Mouse (Mus musculus): ENCODE results near the gene Senp3. TPM values are rescaled to one million over a fixed set of nuclear protein-coding genes. Genes with fewer than 3 reads are reported as not detected.
A peak's percentile ranks its signal among the peaks of the same experiment; 100 is the strongest.

Gene Senp3
- polyA plus RNA-seq, 1 experiment from 2014 or later, result 95.2 TPM

DNA sequence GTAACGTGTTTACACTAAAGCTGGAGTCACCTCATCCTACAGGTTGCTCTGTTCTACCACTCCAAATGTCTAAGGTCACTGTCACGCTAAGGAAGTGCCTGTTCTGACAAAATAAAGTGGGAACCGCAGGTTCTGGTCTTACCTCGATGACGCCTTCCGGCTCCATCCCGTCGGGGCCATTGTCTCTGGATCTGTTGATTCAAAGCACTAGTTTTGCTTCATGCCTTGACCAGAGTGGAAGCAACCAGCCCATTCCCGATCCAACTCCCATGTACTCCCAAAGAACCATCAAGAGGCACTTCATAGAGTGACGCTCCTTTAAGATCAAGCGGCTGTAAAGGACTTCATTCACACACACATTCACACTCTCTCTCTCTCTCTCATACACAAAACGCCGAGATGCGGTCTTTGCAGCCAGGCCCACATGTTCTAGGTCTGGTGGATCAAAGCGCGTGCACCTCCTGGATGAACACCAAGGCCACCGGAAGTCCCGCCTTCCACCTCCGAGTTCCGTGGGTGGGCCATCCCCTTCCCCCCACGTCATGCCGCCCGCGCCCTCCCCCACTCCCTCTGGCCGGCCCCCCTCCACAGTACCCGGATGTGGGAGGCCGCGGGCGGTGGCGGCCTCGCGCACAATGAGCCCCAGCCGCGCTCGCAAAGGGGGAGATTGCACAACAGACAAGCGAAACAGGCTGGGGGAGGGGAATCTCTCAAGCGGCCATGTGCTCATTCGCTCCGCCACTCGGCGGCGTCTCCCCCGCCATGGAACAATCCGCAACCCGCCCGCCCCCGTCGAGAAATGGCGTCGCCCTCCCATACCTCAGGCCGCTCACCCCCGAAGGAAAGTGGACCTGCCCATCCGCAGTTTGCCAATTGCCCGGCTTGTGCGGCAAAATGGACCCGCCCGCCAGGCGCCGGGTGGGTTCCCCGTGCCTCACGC lies 10.8 kb downstream of the Senp3 start:
- Histone ChIP-seq H3K36me3 (peaks cover 84% of the 10 kb centered on the region), H3K4me3 (replicated peaks) (peak overlapping the region; percentile 100), H3K27ac (peak overlapping the region; percentile 97), H3K9ac (peak overlapping the region; percentile 100), H3K9me3 (replicated peaks) (no peaks in the 10 kb centered on the region), H3K4me1 (peaks cover 36% of the 10 kb centered on the region), H3K27me3 (no peaks in the 10 kb centered on the region), H3K4me2 (peak overlapping the region; percentile 70)
- peak; percentile 61 for ATAC-seq (replicated peaks; ENCODE audit: low FRiP score)
- whole genome bisulfite sequencing, result under 1% methylated on average over 50 of the region's 61 CpGs

DNA sequence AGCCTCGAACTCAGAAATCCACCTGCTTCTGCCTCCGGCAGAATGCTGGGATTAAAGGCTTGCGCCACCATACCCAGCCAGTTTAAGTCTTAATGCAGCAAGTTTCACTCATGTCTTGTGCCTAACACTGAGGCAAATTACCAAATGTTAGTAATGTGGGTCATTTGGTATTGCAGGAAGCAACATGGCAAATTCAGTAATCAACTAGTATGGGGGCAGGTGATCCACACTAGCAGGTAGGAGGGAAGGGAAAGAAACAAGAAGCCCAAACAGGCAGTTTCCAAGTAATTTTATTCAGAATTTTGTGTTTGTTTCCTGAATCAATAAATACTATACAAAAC lies 15.2 kb downstream of the Senp3 start:
- ATAC-seq (replicated peaks; ENCODE audit: low FRiP score), result no peak

DNA sequence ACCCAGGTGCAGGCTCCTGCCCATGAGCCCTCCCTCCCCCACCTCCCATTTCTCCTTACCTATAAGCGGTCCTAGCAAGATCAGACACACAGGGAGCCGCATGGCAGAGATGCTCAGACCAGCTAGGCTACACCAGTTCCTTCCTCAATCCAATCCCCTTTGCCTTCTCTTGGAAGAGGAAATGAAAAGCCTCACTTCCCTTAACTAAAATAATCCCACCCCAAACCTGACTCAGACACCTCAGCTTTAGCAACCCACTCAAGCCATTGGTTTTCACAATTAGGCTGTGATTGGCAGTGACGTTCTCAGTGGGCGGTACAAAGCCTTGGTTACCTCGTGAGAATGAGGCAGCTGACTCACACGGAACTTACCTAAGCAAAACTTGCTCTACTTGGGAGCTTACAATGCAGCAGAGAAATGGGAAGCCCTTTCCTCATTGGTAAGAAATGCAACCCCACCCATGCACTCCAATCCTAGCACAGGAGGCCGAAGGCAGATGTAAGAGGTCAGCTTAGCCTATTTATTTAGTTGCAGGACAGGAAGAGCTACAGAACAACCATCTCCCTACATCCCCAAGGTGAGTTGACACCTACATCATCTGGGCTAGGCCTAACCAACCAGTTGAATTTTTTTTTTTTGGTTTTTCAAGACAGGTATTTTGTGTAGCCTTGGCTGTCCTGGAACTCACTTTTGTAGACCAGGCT lies 15.8 kb downstream of the Senp3 start, which contains the start of gene Cd68:
Gene Cd68, minus strand, starts transcription at position 193 of the 704 bp plus-strand sequence.
- H3K9me3 ChIP-seq (replicated peaks), result no peaks in the 10 kb centered on the region
- H3K27me3 ChIP-seq, result no peaks in the 10 kb centered on the region
- peak within 1 kb of the TSS; percentile 58; the same call in 1 of the 2 replicates for H3K27ac ChIP-seq
- ATAC-seq (replicated peaks; ENCODE audit: low FRiP score), result no peak
- no peak within 1 kb of the TSS for H3K4me2 ChIP-seq
- no peak within 1 kb of the TSS for H3K4me3 ChIP-seq (replicated peaks)
- WGBS, result 37% methylated on average over 7 of the region's 7 CpGs
- H3K4me1 ChIP-seq, result peaks cover 45% of the 10 kb centered on the region
- peaks cover 78% of the 10 kb centered on the region for H3K36me3 ChIP-seq
- H3K9ac ChIP-seq, result no peak within 1 kb of the TSS

More for the DNA sequence above, 15.2 kb downstream of the Senp3 start:
- no peaks in the 10 kb centered on the region for H3K27me3 ChIP-seq
- no peaks in the 10 kb centered on the region for H3K9me3 ChIP-seq (replicated peaks)
- peak overlapping the region; percentile 58; the same call in 1 of the 2 replicates for H3K27ac ChIP-seq
- peaks cover 40% of the 10 kb centered on the region for H3K4me1 ChIP-seq
- no peak overlapping the region for H3K4me3 ChIP-seq (replicated peaks)
- peaks cover 78% of the 10 kb centered on the region for H3K36me3 ChIP-seq
- 89% methylated on average over 3 of the region's 3 CpGs for WGBS
- no peak overlapping the region for H3K4me2 ChIP-seq
- H3K9ac ChIP-seq, result no peak overlapping the region

DNA sequence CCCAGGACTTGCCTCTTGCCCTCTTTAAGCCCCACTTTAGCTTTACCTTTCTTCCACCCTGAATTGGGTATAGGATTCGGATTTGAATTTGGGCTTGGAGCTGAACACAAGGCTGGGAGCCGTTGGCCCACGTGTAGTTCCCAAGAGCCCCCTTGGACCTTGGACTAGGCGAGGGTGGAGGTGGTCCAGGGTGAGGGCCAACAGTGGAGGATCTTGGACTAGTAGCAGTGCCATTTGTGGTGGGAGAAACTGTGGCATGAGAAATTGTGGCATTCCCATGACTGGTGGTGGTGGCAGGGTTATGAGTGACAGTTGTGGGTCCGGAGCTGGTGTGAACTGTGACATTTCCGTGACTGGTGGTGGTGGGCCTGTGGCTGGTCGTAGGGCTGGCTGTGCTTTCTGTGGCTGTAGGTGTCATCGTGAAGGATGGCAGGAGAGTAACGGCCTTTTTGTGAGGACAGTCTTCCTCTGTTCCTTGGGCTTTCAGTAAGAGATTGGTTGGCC lies 16.4 kb downstream of the Senp3 start:
- H3K27ac ChIP-seq, result peak overlapping the region; percentile 58; the same call in 1 of the 2 replicates
- H3K4me1 ChIP-seq, result peaks cover 47% of the 10 kb centered on the region
- ATAC-seq (replicated peaks; ENCODE audit: low FRiP score), result no peak

DNA sequence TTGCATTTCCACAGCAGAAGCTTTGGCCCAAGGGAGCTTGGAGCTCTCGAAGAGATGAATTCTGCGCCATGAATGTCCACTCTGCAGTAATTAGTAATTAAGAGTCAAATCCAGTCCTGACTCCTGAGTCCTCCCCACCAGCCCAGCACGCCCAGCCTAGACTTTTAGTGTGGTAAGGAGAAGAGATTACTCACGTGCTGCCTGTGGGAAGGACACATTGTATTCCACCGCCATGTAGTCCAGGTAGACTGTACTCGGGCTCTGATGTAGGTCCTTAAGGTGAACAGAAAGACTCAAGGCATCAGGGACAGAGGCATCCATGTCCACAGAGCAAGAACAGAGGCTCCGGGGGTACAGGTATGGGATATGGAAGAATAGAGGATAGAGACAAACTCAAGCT lies 17.0 kb downstream of the Senp3 start:
- H3K4me2 ChIP-seq, result no peak overlapping the region
- H3K27ac ChIP-seq, result no peak overlapping the region
- ATAC-seq (replicated peaks; ENCODE audit: low FRiP score), result no peak
- 91% methylated on average over 7 of the region's 7 CpGs for WGBS
- no peak overlapping the region for H3K9ac ChIP-seq
- no peaks in the 10 kb centered on the region for H3K9me3 ChIP-seq (replicated peaks)
- peaks cover 43% of the 10 kb centered on the region for H3K4me1 ChIP-seq
- no peak overlapping the region for H3K4me3 ChIP-seq (replicated peaks)
- peaks cover 68% of the 10 kb centered on the region for H3K36me3 ChIP-seq
- H3K27me3 ChIP-seq, result no peaks in the 10 kb centered on the region

More for the DNA sequence above, 16.4 kb downstream of the Senp3 start:
- H3K9me3 ChIP-seq (replicated peaks), result no peaks in the 10 kb centered on the region
- no peak overlapping the region for H3K9ac ChIP-seq
- peaks cover 73% of the 10 kb centered on the region for H3K36me3 ChIP-seq
- 70% methylated on average over 9 of the region's 9 CpGs for WGBS
- no peaks in the 10 kb centered on the region for H3K27me3 ChIP-seq
- H3K4me2 ChIP-seq, result no peak overlapping the region
- no peak overlapping the region for H3K4me3 ChIP-seq (replicated peaks)

DNA sequence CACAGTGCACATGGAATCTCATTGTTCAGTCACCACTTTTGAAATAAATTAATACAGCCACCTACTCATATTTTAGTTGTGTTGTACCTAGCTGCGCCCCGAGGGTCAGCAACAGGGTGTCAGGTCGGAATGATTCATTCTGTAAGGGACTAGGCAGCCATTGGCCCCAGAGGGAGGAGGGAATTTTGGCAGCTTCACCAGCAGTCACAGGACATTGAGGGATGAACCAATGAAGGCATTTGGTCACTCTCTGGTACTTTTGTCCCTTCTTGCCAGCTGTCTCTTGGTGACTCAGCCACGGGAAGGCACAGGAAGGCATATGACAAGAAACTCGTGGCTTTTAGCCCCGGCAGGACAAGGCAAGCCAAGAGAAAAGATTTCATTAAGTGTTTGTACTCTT lies 18.1 kb downstream of the Senp3 start:
- no peak overlapping the region for H3K9ac ChIP-seq
- peak overlapping the region; percentile 97 for H3K27ac ChIP-seq
- H3K4me2 ChIP-seq, result no peak overlapping the region
- no peak for ATAC-seq (replicated peaks; ENCODE audit: low FRiP score)
- 85% methylated on average over 6 of the region's 6 CpGs for WGBS
- no peaks in the 10 kb centered on the region for H3K27me3 ChIP-seq
- no peaks in the 10 kb centered on the region for H3K9me3 ChIP-seq (replicated peaks)
- H3K4me3 ChIP-seq (replicated peaks), result no peak overlapping the region
- peaks cover 33% of the 10 kb centered on the region for H3K4me1 ChIP-seq
- H3K36me3 ChIP-seq, result peaks cover 66% of the 10 kb centered on the region

DNA sequence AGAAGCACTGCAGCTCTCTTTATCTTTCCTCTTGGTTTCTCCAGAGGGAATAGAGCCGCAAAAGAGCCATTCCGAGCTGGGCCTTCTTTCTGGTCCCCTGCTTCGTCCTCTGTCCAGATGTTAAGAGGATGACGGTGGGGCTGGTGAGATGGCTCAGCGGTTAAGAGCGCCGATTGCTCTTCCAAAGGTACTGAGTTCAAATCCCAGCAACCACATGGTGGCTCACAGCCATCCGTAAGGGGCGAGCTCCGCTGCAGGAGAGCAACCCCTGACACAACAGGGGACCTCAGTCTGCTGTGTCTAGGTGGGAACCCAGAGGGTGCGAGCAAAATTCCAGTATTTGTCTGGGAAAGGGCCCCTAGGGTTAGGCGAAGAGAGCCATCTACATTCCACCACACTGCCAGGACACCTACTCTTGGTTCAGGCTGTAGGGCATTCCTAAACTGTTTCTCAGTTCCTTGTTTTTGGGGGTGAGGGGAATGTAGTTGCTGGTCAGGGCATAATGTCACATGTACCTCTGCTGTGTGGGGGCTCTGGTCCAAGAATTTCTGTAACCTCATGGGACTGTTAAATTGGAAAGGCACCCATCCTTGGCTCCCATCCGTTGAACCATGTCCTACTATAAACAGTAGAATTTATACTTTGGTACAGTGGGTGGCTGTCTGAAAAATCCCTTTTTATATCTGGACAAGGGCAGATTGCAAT lies 18.8 kb downstream of the Senp3 start:
- Histone ChIP-seq H3K27ac (peak overlapping the region; percentile 97), H3K27me3 (no peaks in the 10 kb centered on the region), H3K4me2 (peak overlapping the region; percentile 59), H3K9ac (peak overlapping the region; percentile 56), H3K4me3 (replicated peaks) (peak overlapping the region; percentile 67), H3K9me3 (replicated peaks) (no peaks in the 10 kb centered on the region), H3K4me1 (peaks cover 28% of the 10 kb centered on the region), H3K36me3 (peaks cover 66% of the 10 kb centered on the region)
- 63% methylated on average over 13 of the region's 13 CpGs for WGBS
- ATAC-seq (replicated peaks; ENCODE audit: low FRiP score), result 0 out of 2 replicates have a peak, but pooled peaks have one; percentile 2

DNA sequence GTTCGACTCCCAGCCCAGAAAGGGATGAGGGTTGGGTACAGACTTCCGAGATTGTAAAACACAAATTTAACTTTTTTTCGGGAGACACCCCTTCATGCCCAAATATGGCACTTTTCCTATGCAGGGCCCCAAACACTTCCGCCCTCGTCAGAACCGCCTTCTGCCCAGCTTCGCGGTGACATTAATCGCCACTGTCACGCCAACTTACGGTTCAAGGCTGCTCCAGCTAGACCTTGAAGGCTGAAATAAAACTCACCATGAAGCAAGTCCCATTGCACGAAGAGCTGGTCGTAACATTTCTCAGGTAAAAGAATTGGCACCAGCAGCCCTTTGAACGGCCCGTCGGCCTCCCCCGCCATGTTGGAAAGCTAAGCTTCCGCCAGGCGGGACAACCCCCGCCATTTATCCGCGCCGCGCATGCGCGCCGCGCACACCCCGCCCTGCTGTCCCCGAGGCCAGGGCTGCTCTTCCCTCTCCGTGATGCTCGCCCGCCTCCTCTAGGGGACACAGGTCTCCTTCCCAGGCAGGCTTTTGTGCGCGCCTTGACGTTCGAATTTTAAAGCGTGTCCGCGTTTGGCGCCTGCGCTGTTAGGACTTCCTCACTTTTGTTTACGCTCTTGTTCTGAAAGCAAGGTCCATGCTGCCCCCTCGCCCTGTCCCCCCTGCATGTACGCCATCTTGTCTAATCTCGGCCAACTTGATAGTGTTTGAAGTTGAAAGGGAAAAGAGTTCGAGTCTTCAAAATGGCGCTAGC lies 19.5 kb downstream of the Senp3 start, which contains the start of gene Mpdu1:
Gene Mpdu1, minus strand, starts transcription at position 430 of the 754 bp plus-strand sequence.
- no peaks in the 10 kb centered on the region for H3K27me3 ChIP-seq
- peak within 1 kb of the TSS; percentile 67 for H3K4me3 ChIP-seq (replicated peaks)
- WGBS, result under 1% methylated on average over 48 of the region's 48 CpGs
- peak within 1 kb of the TSS; percentile 97 for H3K27ac ChIP-seq
- peak; percentile 96 for ATAC-seq (replicated peaks; ENCODE audit: low FRiP score)
- H3K4me2 ChIP-seq, result peak within 1 kb of the TSS; percentile 59
- peaks cover 28% of the 10 kb centered on the region for H3K4me1 ChIP-seq
- H3K36me3 ChIP-seq, result peaks cover 66% of the 10 kb centered on the region
- peak within 1 kb of the TSS; percentile 56 for H3K9ac ChIP-seq
- H3K9me3 ChIP-seq (replicated peaks), result no peaks in the 10 kb centered on the region

DNA sequence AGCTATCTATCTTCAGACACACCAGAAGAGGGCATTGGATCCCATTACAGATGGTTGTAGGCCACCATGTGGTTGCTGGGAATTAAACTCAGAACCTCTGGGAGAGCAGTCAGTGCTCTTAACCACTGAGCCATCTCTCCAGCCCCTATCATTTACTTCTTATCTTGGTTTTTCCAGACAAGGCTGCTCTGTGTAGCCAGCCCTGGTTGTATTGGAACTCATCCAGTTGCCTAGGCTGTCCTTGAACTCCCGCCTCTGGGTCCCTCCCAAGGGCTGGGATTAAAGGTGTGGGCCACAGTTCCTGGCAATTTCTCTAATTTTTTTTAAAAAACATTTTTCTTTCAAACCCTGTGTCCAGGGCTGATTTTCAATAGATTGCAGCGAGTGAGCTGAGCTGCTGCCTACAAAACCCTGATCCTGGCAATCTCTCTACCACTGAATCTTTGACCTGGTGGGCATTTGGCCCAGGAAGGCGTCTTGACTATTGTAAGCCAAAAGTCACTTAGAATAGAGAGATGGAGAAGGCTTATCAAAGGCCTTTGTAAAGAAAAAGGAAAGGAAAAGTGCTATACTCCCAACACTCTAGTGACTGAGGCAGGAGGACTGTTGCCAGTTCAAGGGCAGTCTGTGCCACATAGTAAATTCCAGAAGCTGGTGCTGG lies 20.5 kb downstream of the Senp3 start:
- no peak for ATAC-seq (replicated peaks; ENCODE audit: low FRiP score)
- Histone ChIP-seq H3K4me1 (peaks cover 36% of the 10 kb centered on the region), H3K36me3 (peaks cover 64% of the 10 kb centered on the region), H3K27me3 (no peaks in the 10 kb centered on the region), H3K4me3 (replicated peaks) (peak overlapping the region; percentile 67), H3K4me2 (peak overlapping the region; percentile 59), H3K9me3 (replicated peaks) (no peaks in the 10 kb centered on the region), H3K27ac (peak overlapping the region; percentile 97), H3K9ac (peak overlapping the region; percentile 56)
- WGBS, result 83% methylated on average over 3 of the region's 3 CpGs

DNA sequence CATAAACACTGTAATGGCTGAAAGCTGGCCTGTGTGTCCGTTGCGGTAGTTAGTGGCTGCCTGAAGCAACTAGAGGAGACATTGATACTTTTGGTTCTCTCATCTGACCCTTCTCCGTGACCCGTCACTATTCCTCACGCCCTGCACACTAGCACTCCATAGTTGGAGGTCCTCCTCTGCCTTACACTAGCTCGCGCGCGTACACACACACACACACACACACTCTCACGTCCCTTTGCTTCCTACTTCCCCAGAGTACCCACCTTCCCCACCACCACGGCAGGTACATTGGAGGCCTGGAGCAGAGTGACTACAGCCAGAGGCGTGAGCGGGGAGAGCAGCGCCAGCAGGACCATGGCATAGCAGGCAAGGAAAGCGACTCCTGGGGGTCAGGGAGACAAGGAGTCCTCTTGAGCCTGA lies 24.4 kb downstream of the Senp3 start:
- H3K4me1 ChIP-seq, result peaks cover 46% of the 10 kb centered on the region
- H3K36me3 ChIP-seq, result peaks cover 64% of the 10 kb centered on the region
- H3K4me3 ChIP-seq (replicated peaks), result no peak overlapping the region
- 77% methylated on average over 15 of the region's 15 CpGs for WGBS
- no peak for ATAC-seq (replicated peaks; ENCODE audit: low FRiP score)
- no peak overlapping the region for H3K9ac ChIP-seq
- H3K9me3 ChIP-seq (replicated peaks), result no peaks in the 10 kb centered on the region
- H3K4me2 ChIP-seq, result no peak overlapping the region
- H3K27me3 ChIP-seq, result no peaks in the 10 kb centered on the region
- H3K27ac ChIP-seq, result no peak overlapping the region
